Mouse (Mus musculus) G1E (cell line): Measurements from ENCODE around the gene Fgfr2.

Experiments used
- CTCF ChIP-seq: IDR thresholded peaks from 2 replicates; pipeline ENCODE4 v1.5.1; 2012; ENCODE audit warnings: low read depth, low read length, inconsistent platforms, mixed read lengths
- GATA1 ChIP-seq: IDR thresholded peaks from 2 replicates; pipeline ENCODE4 v1.6.1; 2012; ENCODE audit warnings: borderline replicate concordance, low read length, inconsistent platforms, mixed read lengths
- GATA2 ChIP-seq: IDR thresholded peaks from 2 replicates; pipeline ENCODE4 v1.6.1; 2012; ENCODE audit warnings: low read depth, low read length, inconsistent platforms, borderline replicate concordance
- POLR2AphosphoS5 ChIP-seq: IDR thresholded peaks from 2 replicates; pipeline ENCODE4 v1.6.1; 2012; ENCODE audit warnings: low read depth, low read length, inconsistent platforms; ENCODE audit not compliant: insufficient replicate concordance
- TAL1 ChIP-seq: conservative IDR thresholded peaks from 2 replicates; pipeline ENCODE4 v1.6.1; 2012; ENCODE audit warnings: low read depth, low read length, inconsistent platforms, mixed read lengths

GRCm38 (mm10) chr7:130886246-130886645 is 2236.9 kb downstream of the Fgfr2 start:
- TF ChIP-seq POLR2AphosphoS5 = no peak
- TF ChIP-seq CTCF = no peak
- no peak for TF ChIP-seq GATA1
- no peak for TF ChIP-seq TAL1
- TF ChIP-seq GATA2 = no peak
